Mouse (Mus musculus) intestine, postnatal 0 days (tissue): ENCODE data around the gene Ankrd24. TPM values are rescaled to one million over a fixed set of nuclear protein-coding genes. Genes with fewer than 3 reads are reported as not detected.
A peak's percentile ranks its signal among the peaks of the same experiment; 100 is the strongest.

Source experiments
- ATAC-seq: fragments of 200-750 bp; cut with Nextera tagmentation; 2 replicates; pipeline ENCODE4 v1.8.0; 2017; ENCODE audit warnings: mild to moderate bottlenecking, moderate TSS enrichment, moderate library complexity
- H3K27ac ChIP-seq: fragments of 300-500 bp; sonication (generic); 2 replicates; pipeline ENCODE4 v1.5.1; 2014; ENCODE audit warnings: mild to moderate bottlenecking, low read depth, low read length, moderate library complexity
- H3K27me3 ChIP-seq: fragments of 300-500 bp; sonication (generic); replicated peaks from 2 replicates; pipeline ENCODE4 v1.6.1; 2014; ENCODE audit warnings: low read length, mixed read lengths; ENCODE audit not compliant: control insufficient read depth, insufficient read depth
- H3K36me3 ChIP-seq: fragments of 300-500 bp; sonication (generic); 2 replicates; pipeline ENCODE4 v1.6.1; 2014; ENCODE audit warnings: mild to moderate bottlenecking, moderate library complexity; ENCODE audit not compliant: control insufficient read depth, insufficient read depth
- H3K4me1 ChIP-seq: fragments of 300-500 bp; sonication (generic); replicated peaks from 2 replicates; pipeline ENCODE4 v1.6.1; 2014; ENCODE audit warnings: antibody characterized with exemption, low read length, mixed read lengths; ENCODE audit not compliant: control insufficient read depth, insufficient read depth
- H3K4me2 ChIP-seq: fragments of 300-500 bp; sonication (generic); replicated peaks from 2 replicates; pipeline ENCODE4 v1.6.1; 2014; ENCODE audit warnings: low read depth, mild to moderate bottlenecking, moderate library complexity
- H3K4me3 ChIP-seq: fragments of 300-500 bp; sonication (generic); 2 replicates; pipeline ENCODE4 v1.5.1; 2014; ENCODE audit warnings: low read depth, low read length
- H3K9ac ChIP-seq: fragments of 300-500 bp; sonication (generic); 2 replicates; pipeline ENCODE4 v1.6.1; 2014; ENCODE audit warnings: mild to moderate bottlenecking, low read depth, low read length
- H3K9me3 ChIP-seq: fragments of 300-500 bp; sonication (generic); 2 replicates; pipeline ENCODE4 v1.6.1; 2016; ENCODE audit warnings: mixed run types; ENCODE audit not compliant: control insufficient read depth
- CTCF ChIP-seq: sonication (generic); IDR thresholded peaks from 2 replicates; pipeline ENCODE4 v1.5.1; 2016; ENCODE audit warnings: low read depth, mild to moderate bottlenecking, control low read depth, antibody characterized with exemption, moderate library complexity
- WGBS: fragments of 180-500 bp; shearing (Covaris S2); extraction: QIAGEN DNeasy Blood & Tissue Kit; methylation state at CpG from one replicate; pipeline ENCODE4 v1.1.7; 2014; 5-methylcytosine and 5-hydroxymethylcytosine counted together
- polyA plus RNA-seq: library from polyadenylated mRNA; unstranded; fragments of >200 nt; fragmentation: Nextera tagmentation; extraction: Ambion mirVana; gene quantifications from 2 replicates; pipeline ENCODE4 v1.2.1, GENCODE M21; 2015

Gene Ankrd24
- polyA plus RNA-seq, 1 experiment from 2014 or later, result 4.2 TPM

DNA sequence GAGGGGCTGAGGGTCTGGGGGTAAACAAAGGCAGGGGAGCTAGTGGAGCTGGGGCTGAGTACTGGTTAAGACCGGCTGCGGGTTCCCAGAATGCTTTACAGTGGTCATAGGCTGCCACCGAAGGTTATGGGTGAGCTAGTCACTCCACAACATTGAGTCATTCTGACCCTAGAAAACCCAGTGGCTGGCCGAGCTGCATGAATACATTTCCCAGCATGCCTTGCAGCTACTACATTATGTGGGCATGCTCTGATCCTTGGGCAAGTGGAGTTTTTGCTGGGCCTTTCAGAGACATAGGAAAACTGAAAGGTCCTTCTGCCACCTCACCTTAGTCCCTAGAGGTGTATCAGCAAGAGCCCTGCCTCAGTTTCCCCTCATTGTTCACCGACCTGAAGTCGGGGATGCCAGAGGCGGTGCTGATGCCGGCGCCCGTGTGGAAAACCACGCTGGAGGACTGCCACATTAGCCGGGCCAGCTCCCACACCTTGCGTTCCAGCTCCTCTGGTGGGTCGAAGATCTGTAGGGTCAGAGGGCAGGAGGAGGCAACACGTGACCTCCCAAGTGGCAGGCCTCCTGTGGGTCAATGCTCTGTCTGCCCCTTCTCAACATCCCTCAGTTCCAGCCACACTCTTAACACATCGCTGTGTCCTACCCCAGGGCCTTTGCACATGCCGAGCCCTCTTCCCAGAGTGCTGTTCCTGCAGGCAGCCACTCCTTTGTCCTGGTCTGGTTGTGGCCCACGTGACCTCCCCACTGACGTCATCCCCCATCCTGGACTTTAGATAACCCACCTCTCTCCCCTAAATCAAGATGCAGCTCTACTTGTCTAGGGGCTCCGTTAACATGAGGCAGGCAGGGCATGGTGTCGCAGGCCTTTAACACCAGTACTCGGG is 2.0 kb upstream of the Ankrd24 start:
- TF ChIP-seq CTCF, result no peak
- Histone ChIP-seq H3K4me3 (peak overlapping the region; percentile 72), H3K27ac (peak overlapping the region; percentile 91; the same call in 1 of the 2 replicates), H3K4me1 (peaks cover 8% of the 10 kb centered on the region; the same call in 1 of the 2 replicates), H3K4me2 (peak overlapping the region; percentile 83), H3K9ac (peak overlapping the region; percentile 62), H3K36me3 (peaks cover 23% of the 10 kb centered on the region), H3K9me3 (no peaks in the 10 kb centered on the region), H3K27me3 (no peaks in the 10 kb centered on the region)
- peak; percentile 4 for ATAC-seq
- WGBS, result 83% methylated on average over 22 of the region's 22 CpGs

DNA sequence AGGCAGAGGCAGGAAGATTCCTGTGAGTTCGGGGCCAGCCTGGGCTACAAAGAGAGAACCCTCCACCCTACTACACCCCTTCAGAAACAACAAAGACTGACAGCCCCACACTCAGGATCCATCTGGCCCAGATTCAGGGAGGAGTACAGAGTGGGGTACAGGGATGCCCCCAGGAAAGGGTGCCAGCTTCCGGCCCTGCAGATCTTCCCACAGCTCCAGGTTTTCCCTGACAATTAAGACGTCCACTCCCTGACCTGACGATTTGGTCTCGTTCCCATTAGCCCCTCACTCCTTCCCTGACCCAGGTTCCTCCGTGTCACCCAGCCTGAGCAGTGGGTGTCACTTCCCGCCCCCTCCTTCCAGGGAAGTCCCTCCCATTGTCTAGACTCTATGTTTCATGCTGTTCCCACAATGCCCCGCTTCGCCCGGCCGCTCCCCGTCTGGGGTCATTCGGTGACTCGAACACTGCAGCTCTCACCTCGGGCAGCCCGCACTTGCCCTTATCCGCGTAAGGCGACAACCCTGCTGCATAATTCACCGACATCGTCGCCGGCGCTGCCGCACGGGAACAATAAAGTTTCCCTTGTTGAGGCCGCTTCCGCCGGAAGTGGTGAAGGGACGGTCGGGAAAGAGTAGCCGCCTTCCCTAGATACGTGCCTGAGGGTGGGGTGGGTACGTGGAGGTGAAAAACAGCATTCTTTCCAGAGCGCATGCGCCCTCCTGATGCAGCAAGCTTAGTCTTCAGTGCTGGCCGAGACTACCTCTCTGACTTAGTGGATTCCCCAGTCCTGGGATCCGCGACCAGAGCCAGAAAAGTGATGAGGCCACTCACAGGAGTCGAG is 1.1 kb upstream of the Ankrd24 start, which contains the start of gene Sirt6:
Gene Sirt6, minus strand, starts transcription at position 804 of the 842 bp plus-strand sequence.
- 4% methylated on average over 40 of the region's 40 CpGs for WGBS
- H3K27ac ChIP-seq, result peak within 1 kb of the TSS; percentile 91
- no peaks in the 10 kb centered on the region for H3K9me3 ChIP-seq
- H3K27me3 ChIP-seq, result no peaks in the 10 kb centered on the region
- H3K4me1 ChIP-seq, result peaks cover 8% of the 10 kb centered on the region; the same call in 1 of the 2 replicates
- TF ChIP-seq CTCF, result no peak
- H3K4me2 ChIP-seq, result peak within 1 kb of the TSS; percentile 83
- peak within 1 kb of the TSS; percentile 72 for H3K4me3 ChIP-seq
- peak; percentile 90 for ATAC-seq
- H3K9ac ChIP-seq, result peak within 1 kb of the TSS; percentile 62
- peaks cover 16% of the 10 kb centered on the region for H3K36me3 ChIP-seq

DNA sequence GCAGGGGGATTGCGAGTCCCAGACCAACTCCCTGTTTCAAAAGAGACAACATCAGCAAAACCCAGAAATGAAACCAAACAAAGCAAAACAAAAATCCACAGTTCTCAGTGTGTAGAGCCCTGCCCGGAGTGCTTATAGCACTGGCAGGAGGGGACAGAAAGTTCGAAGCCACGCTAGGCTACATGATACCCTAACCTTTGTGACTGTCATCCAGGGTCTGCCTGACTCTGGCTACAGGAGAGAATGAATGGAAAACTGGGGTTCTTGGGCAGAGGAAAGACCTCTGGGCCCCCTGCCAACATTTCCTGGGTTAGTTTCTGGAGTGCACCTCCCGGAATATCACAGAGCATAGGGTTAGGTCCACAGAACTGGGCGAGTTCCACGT is 512 bp upstream of the Ankrd24 start:
- Histone ChIP-seq H3K27me3 (no peaks in the 10 kb centered on the region), H3K4me1 (peaks cover 8% of the 10 kb centered on the region; the same call in 1 of the 2 replicates), H3K27ac (peak overlapping the region; percentile 91), H3K9me3 (no peaks in the 10 kb centered on the region), H3K9ac (peak overlapping the region; percentile 62; the same call in 1 of the 2 replicates), H3K4me2 (peak overlapping the region; percentile 83), H3K36me3 (peaks cover 10% of the 10 kb centered on the region; the same call in 1 of the 2 replicates), H3K4me3 (peak overlapping the region; percentile 72)
- no peak for TF ChIP-seq CTCF
- ATAC-seq, result peak; percentile 26; the same call in 1 of the 2 replicates
- 45% methylated on average over 7 of the region's 7 CpGs for WGBS

DNA sequence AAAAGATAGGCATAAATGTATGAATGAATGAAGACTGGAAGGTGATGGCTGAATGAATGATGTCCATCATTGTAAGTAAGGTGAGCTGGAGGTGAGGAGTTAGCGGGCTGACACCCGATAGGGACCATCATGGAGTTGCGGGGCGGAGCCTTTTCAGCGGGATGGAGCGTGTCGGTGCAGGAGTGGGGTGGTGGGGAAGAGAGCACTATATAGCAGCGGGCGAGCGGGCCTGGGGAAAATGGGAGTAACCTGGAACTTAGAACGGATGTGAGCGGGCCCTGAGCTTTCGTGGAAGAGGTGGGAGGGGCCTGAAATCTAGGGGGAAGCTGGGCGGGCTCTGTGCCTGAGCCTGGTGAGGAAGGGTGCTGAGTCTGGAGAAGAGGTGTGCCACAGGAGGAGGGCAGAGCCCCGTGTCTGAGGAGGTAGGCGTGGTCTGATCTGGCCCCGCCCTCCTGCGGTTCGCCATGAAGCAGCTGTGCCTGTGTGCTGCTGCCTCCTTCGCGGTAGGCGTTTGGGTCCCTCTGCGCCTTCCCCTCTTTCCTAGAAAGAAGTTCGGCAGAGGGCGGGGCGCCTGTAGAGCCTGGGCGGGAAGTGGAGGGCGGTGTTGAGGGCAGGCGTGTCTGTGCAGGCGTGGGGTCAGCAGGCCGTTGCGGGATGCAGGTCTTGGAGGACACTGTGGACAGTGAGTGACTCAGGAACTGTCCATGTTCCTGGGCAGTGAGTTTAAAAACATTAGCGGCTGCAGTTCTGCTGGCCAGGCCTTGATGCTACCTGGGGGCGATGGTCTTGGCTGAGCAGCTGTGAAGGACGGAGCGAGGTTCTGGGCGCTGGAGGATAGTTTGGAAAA is 5.1 kb downstream of the Ankrd24 start:
- Histone ChIP-seq H3K4me2 (peak overlapping the region; percentile 72), H3K9me3 (no peaks in the 10 kb centered on the region), H3K9ac (0 out of 2 replicates have a peak overlapping the region, but pooled peaks have one; percentile 5), H3K4me3 (peak overlapping the region; percentile 39), H3K27ac (no peak overlapping the region), H3K4me1 (no peaks in the 10 kb centered on the region), H3K36me3 (no peaks in the 10 kb centered on the region), H3K27me3 (no peaks in the 10 kb centered on the region)
- WGBS, result 4% methylated on average over 37 of the region's 37 CpGs
- ATAC-seq, result peak; percentile 88
- TF ChIP-seq CTCF, result no peak

DNA sequence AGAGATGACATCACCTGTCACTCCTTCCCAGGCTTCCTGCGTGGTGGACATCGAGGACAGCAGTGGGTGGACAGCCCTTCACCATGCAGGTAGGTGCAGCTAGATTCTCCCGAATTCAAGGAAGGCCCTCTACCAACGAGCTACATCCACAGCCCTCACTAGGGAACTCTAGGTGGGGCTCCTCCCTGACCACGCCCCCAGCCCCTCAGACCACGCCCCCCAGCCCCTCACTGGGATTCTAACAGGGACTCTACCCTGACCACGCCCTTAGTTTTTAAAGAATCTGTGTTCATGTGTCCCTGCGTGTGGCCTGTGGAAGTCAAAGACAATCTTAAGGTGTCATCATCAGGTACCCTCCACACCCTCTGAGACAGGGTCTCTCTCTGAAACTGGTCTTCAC is 8.0 kb downstream of the Ankrd24 start:
- no peak overlapping the region for H3K4me2 ChIP-seq
- H3K9me3 ChIP-seq, result no peaks in the 10 kb centered on the region
- no peak overlapping the region for H3K27ac ChIP-seq
- 18% methylated on average over 8 of the region's 8 CpGs for WGBS
- no peak overlapping the region for H3K4me3 ChIP-seq
- ATAC-seq, result no peak
- no peaks in the 10 kb centered on the region for H3K27me3 ChIP-seq
- no peaks in the 10 kb centered on the region; the same call in 1 of the 2 replicates for H3K36me3 ChIP-seq
- no peak for TF ChIP-seq CTCF
- no peak overlapping the region for H3K9ac ChIP-seq
- no peaks in the 10 kb centered on the region for H3K4me1 ChIP-seq
